Mouse (Mus musculus) heart, embryonic 16.5 days (tissue): Measurements from ENCODE around the gene Rag1. TPM values are rescaled to one million over a fixed set of nuclear protein-coding genes. Genes with fewer than 3 reads are reported as not detected.

Source experiments
- ATAC-seq: fragments of 200-750 bp; cut with Nextera tagmentation; replicated peaks from 2 replicates; pipeline ENCODE4 v1.8.0; 2017; ENCODE audit warnings: moderate number of reproducible peaks; ENCODE audit not compliant: insufficient read depth, low FRiP score; ENCODE audit errors: extremely low read depth
- H3K27ac ChIP-seq: fragments of 300-500 bp; sonication (generic); 2 replicates; pipeline ENCODE4 v1.5.1; 2014; ENCODE audit warnings: mild to moderate bottlenecking, low read length, control low read depth, moderate library complexity
- H3K27me3 ChIP-seq: fragments of 300-500 bp; sonication (generic); 2 replicates; pipeline ENCODE4 v1.6.1; 2014; ENCODE audit warnings: low read length, mixed read lengths; ENCODE audit not compliant: control insufficient read depth, insufficient read depth
- H3K36me3 ChIP-seq: fragments of 300-500 bp; sonication (generic); 2 replicates; pipeline ENCODE4 v1.6.1; 2014; ENCODE audit not compliant: control insufficient read depth, insufficient read depth
- H3K4me1 ChIP-seq: fragments of 300-500 bp; sonication (generic); 2 replicates; pipeline ENCODE4 v1.6.1; 2014; ENCODE audit warnings: low read length, mixed read lengths; ENCODE audit not compliant: control insufficient read depth, insufficient read depth
- H3K4me2 ChIP-seq: fragments of 300-500 bp; sonication (generic); 2 replicates; pipeline ENCODE4 v1.6.1; 2014; ENCODE audit warnings: low read depth, mild to moderate bottlenecking, control low read depth, low read length
- H3K4me3 ChIP-seq: fragments of 300-500 bp; sonication (generic); 2 replicates; pipeline ENCODE4 v1.5.1; 2014; ENCODE audit warnings: mild to moderate bottlenecking, control low read depth, low read length
- H3K9ac ChIP-seq: fragments of 300-500 bp; sonication (generic); 2 replicates; pipeline ENCODE4 v1.6.1; 2014; ENCODE audit warnings: low read length, control low read depth
- H3K9me3 ChIP-seq: fragments of 300-500 bp; sonication (generic); replicated peaks from 2 replicates; pipeline ENCODE4 v1.6.1; 2016; ENCODE audit warnings: low read length; ENCODE audit not compliant: control insufficient read depth
- WGBS: fragments of 180-500 bp; shearing (Covaris S2); extraction: QIAGEN DNeasy Blood & Tissue Kit; methylation state at CpG from one replicate; pipeline ENCODE4 v1.1.7; 2014; 5-methylcytosine and 5-hydroxymethylcytosine counted together
- polyA plus RNA-seq: library from polyadenylated mRNA; unstranded; fragments of >200 nt; fragmentation: Nextera tagmentation; extraction: Ambion mirVana; gene quantifications from 2 replicates; pipeline ENCODE4 v1.2.1, GENCODE M21; 2015

Rag1 gene
- polyA plus RNA-seq, 1 experiment from 2014 or later, result 15.8 TPM

DNA sequence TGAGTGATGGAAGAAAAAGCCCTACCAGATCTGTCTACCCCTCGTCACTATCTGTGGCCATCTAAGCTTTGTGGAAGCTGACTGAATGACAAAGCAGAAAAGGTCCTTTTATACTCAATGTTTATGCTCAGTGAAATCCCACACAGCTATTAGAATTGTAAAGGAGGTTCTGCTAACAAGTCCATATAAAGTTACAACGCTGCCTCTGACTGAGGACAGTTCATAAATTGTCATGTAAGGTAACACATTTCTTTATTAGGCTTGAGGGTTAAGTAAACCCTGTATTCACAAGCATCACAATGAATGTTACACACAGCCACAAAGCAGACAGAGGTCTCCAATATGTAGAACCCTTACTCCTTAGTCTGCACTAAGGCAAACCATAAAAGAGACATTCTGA, 25.3 kb downstream of the Rag1 start:
- Histone ChIP-seq H3K4me1 (peaks cover 3% of the 10 kb centered on the region; the same call in 1 of the 2 replicates), H3K9me3 (no peaks in the 10 kb centered on the region), H3K36me3 (no peaks in the 10 kb centered on the region), H3K27ac (0 out of 2 replicates have a peak overlapping the region, but pooled peaks have one; percentile 23), H3K27me3 (no peaks in the 10 kb centered on the region), H3K4me2 (no peak overlapping the region), H3K9ac (no peak overlapping the region), H3K4me3 (no peak overlapping the region)
- no peak for ATAC-seq
- WGBS, result 77% methylated on average over 2 of the region's 2 CpGs

DNA sequence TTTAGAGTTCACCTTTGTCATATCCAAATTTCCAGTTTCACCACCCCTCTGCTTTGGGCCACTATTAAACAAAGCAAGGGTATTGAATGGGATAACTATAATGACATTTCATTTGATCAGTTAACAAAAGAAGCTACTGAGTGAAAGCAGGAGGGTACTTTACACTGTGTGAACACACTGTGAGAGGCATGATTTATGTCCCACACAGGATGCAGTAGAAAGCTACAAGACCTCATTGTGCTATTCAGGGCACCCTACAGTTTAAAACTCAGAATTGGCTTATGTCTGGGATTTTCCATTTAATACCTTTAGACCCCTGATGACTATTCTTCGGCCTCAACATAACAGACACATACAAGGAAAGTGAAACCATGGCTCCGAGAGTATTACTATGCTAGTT, 26.3 kb downstream of the Rag1 start:
- Histone ChIP-seq H3K27ac (no peak overlapping the region), H3K9ac (no peak overlapping the region), H3K27me3 (no peaks in the 10 kb centered on the region), H3K4me3 (no peak overlapping the region), H3K4me1 (peaks cover 3% of the 10 kb centered on the region; the same call in 1 of the 2 replicates), H3K36me3 (no peaks in the 10 kb centered on the region), H3K9me3 (no peaks in the 10 kb centered on the region), H3K4me2 (no peak overlapping the region)
- WGBS, result 83% methylated on average over 2 of the region's 2 CpGs
- ATAC-seq, result no peak

DNA sequence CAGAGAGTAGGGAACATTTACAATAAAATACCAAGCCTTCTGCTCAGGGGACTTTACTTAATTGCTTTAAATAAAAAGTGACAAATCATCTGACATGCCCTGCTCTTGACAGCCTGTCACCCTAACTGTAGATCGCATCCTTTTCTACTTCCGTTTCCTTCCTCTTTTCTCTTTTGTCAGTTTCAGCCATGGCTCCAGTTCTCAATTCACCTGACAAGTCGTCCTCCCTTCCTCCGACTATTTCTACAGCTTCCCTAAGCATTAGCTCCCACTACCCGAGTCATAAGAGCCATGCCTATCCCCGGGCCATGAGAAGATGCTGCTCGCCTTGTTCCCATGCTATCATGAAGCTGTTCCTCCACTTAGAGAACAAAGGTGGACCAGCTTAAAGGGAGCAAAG, 27.7 kb downstream of the Rag1 start:
- no peaks in the 10 kb centered on the region for H3K9me3 ChIP-seq
- no peak overlapping the region; the same call in 1 of the 2 replicates for H3K27ac ChIP-seq
- no peak overlapping the region for H3K4me2 ChIP-seq
- ATAC-seq, result no peak
- H3K4me3 ChIP-seq, result no peak overlapping the region
- H3K36me3 ChIP-seq, result no peaks in the 10 kb centered on the region
- no peaks in the 10 kb centered on the region for H3K27me3 ChIP-seq
- WGBS, result 62% methylated on average over 7 of the region's 7 CpGs
- H3K9ac ChIP-seq, result no peak overlapping the region
- no peaks in the 10 kb centered on the region for H3K4me1 ChIP-seq

DNA sequence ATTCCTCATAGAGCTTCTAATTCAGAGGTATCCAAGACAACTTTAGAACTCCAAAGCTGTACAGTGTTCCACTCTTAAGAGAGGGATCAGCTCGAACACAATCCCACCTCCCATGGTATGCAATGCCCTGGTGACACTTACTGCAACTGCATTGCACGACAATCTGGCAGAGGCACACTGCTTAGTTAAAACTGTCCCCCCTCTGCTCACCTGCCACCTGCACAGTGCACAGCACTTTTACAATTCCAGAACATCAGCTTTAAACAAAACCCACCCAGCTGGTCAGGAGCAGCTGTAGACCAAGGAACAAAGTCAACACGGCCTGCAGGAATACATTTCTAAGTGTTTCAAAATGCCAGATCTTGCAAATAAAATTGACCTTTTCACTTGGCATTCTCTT, 28.4 kb downstream of the Rag1 start:
- Histone ChIP-seq H3K4me2 (no peak overlapping the region), H3K27me3 (no peaks in the 10 kb centered on the region), H3K36me3 (no peaks in the 10 kb centered on the region), H3K27ac (peak overlapping the region; percentile 18; the same call in 1 of the 2 replicates), H3K4me3 (no peak overlapping the region), H3K4me1 (peaks cover 2% of the 10 kb centered on the region; the same call in 1 of the 2 replicates), H3K9ac (no peak overlapping the region), H3K9me3 (no peaks in the 10 kb centered on the region)
- WGBS, result 67% methylated on average over 3 of the region's 3 CpGs
- ATAC-seq, result no peak

DNA sequence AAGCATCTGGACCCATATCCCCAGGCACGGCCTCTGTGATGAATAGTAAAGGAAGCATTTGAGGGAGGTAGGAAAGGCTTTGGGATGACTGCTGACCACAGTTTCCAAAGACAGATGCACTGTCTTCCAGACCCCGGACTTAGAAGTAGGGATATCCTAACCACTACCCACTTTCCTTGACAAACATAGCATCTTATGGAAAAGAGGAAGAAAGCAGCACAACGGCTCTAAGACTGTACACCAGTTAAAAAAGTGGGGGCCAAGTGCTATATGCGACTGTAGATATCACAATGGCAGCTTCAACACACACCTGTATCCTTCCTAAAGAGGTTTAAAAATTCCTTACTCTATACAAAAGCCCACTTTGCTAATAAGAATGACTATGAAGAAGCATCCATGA, 30.9 kb downstream of the Rag1 start:
- H3K27ac ChIP-seq, result no peak overlapping the region

DNA sequence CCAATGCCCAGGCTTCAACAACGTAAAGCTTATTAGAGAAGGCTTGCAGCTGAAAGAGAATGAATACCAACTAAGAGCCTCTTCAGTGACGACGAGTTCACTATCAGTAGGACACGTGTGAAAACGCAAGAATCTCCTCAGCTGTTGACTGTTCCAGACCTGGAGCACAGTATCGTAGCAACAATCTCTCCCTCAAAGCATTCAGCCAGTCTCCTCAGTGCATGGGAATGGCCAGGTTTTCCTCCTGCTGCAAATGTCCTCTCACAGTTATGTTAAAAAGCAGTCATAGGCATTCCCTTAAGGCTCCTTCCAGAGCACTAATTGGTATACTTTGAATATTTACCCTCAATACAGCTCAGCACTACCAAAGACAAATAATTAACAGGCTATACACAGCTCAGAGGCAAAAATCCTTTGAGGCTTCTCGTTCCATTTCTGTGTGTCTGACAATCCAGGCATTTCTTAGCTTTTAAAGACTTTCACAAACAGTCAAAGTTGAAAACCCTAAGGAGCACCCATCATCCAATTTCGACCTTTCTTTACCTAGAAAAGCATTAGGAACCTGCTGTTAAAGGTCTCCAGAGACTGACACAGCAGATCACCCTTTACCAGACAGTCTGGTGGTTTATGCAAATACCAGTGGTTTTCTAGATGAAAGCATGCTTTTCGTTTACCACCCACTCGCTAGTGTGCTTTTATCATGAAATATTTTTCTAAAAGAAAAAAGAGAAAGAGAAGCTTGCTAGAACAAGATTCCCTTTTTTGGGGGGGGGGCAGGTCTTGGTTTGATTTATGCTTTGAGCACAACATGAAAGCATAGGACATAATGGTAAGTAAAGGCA, 33.6 kb downstream of the Rag1 start:
- H3K27ac ChIP-seq, result no peak overlapping the region
- peaks cover 9% of the 10 kb centered on the region for H3K4me1 ChIP-seq
- 44% methylated on average over 10 of the region's 10 CpGs for WGBS
- no peak; the same call in 1 of the 2 replicates for ATAC-seq
- H3K27me3 ChIP-seq, result no peaks in the 10 kb centered on the region
- 0 out of 2 replicates have a peak overlapping the region, but pooled peaks have one; percentile 21 for H3K9ac ChIP-seq
- no peak overlapping the region for H3K4me2 ChIP-seq
- H3K36me3 ChIP-seq, result no peaks in the 10 kb centered on the region
- H3K4me3 ChIP-seq, result no peak overlapping the region
- no peaks in the 10 kb centered on the region for H3K9me3 ChIP-seq

More for the DNA sequence above, 30.9 kb downstream of the Rag1 start:
- Histone ChIP-seq H3K4me2 (no peak overlapping the region), H3K9me3 (no peaks in the 10 kb centered on the region), H3K4me3 (no peak overlapping the region), H3K9ac (no peak overlapping the region), H3K36me3 (no peaks in the 10 kb centered on the region), H3K27me3 (no peaks in the 10 kb centered on the region), H3K4me1 (peaks cover 9% of the 10 kb centered on the region)
- 74% methylated on average over 4 of the region's 4 CpGs for WGBS
- ATAC-seq, result no peak

DNA sequence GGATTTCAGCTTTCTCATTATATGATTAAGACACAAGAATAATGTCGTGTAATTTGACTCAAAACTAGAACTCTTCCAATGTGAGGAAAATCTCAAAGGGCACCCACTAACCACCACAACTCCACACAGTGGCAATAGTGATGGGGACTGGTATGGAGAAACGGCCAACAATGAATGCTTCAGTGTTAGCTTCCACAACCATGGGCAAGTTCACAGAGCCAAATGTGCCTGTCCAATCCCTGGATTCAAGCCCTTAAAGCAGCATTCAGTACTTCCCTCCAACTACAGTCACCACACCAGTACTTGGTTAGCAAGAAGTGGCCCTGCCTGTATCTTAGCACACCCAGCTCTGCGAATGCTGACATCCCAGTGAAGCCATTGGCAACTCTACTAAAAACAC, 38.4 kb downstream of the Rag1 start:
- WGBS, result 83% methylated on average over 3 of the region's 3 CpGs
- Histone ChIP-seq H3K4me2 (no peak overlapping the region), H3K9ac (no peak overlapping the region), H3K27ac (no peak overlapping the region), H3K27me3 (no peaks in the 10 kb centered on the region), H3K4me3 (no peak overlapping the region), H3K9me3 (no peaks in the 10 kb centered on the region), H3K36me3 (no peaks in the 10 kb centered on the region), H3K4me1 (peaks cover 6% of the 10 kb centered on the region)
- ATAC-seq, result no peak

DNA sequence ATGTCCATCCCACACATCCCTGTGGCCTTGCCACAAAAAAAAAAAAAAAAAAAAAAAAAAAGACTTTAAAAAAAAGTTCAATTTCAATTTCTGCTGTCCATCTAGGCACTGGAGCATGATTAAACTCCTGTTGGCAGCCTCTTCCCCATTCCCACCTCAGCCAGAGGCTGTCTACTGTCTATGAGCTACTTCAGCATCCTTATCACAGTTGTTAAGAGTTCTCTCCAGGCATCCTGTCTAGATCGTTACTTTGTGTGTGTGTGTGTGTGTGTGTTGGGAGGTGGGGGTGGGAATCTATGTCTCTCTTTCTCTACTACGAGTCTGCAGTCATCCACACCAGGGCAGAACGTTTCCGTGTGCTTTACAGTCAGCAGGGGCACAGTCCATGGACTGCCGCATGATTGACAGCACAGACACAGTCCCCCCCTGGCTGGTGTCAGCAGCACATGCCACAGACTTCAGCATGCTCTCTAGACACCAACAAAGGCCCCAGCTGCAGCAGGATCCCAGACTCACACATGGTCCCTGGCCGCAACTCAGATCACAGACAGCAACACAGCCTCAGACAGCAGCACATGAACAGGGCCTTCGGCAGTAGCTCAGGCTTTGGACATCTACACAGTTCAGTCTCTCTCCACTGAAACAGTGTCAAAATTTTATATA, 40.9 kb downstream of the Rag1 start:
- no peaks in the 10 kb centered on the region for H3K9me3 ChIP-seq
- no peaks in the 10 kb centered on the region; the same call in 1 of the 2 replicates for H3K4me1 ChIP-seq
- H3K4me2 ChIP-seq, result peak overlapping the region; percentile 13; the same call in 1 of the 2 replicates
- no peaks in the 10 kb centered on the region for H3K27me3 ChIP-seq
- H3K36me3 ChIP-seq, result no peaks in the 10 kb centered on the region
- peak overlapping the region; percentile 49 for H3K27ac ChIP-seq
- ATAC-seq, result peak; percentile 92
- H3K9ac ChIP-seq, result 0 out of 2 replicates have a peak overlapping the region, but pooled peaks have one; percentile 29
- WGBS, result 24% methylated on average over 7 of the region's 7 CpGs
- no peak overlapping the region for H3K4me3 ChIP-seq

DNA sequence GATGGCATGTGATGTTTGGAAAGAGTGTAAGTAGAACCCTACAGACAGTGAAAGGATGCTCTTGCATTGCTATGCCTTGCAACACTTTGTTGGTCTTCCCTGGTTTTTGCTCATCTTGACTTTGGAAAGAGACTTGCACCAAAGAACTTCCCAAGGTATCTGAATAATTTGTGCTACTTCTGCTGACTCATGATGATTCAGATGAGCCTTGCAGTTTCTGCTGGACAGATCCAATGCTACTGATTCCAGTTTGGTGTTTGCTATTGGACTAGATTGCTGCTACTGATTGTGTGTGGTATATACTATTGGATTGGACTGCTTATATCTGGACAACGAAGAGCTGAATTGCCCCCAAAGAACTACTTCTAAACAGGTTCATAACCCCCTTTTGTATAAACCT, 46.2 kb downstream of the Rag1 start:
- 94% methylated on average over 1 of the region's 1 CpGs for WGBS
- 0 out of 2 replicates have a peak, but pooled peaks cover 3% of the 10 kb centered on the region for H3K9me3 ChIP-seq
- no peak overlapping the region for H3K27ac ChIP-seq
- ATAC-seq, result no peak
- H3K27me3 ChIP-seq, result no peaks in the 10 kb centered on the region
- 0 out of 2 replicates have a peak, but pooled peaks cover 4% of the 10 kb centered on the region for H3K36me3 ChIP-seq
- H3K4me2 ChIP-seq, result no peak overlapping the region
- H3K4me3 ChIP-seq, result no peak overlapping the region
- H3K9ac ChIP-seq, result no peak overlapping the region
- 0 out of 2 replicates have a peak, but pooled peaks cover 5% of the 10 kb centered on the region for H3K4me1 ChIP-seq
